Mouse (Mus musculus): ENCODE results near the gene Gm21976.

Gm21976 gene

GRCm38 (mm10) chr13:98298833-98299758 is 19.4 kb downstream of the Gm21976 start:
- peak in 1 of 2 experiments; percentile 12 for DNase-seq

GRCm38 (mm10) chr13:98305257-98305656 is 25.6 kb downstream of the Gm21976 start:
- DNase-seq: no peak

GRCm38 (mm10) chr13:98306393-98306792 is 26.7 kb downstream of the Gm21976 start:
- DNase-seq: no peak

GRCm38 (mm10) chr13:98306852-98307475 is 27.3 kb downstream of the Gm21976 start:
- DNase-seq: no peak

GRCm38 (mm10) chr13:98308004-98308403 is 28.3 kb downstream of the Gm21976 start:
- no peak for DNase-seq

GRCm38 (mm10) chr13:98308724-98309123 is 29.0 kb downstream of the Gm21976 start:
- no peak for DNase-seq

- no peak for DNase-seq
Observed at GRCm38 (mm10) chr13:98311597-98311996, 31.9 kb downstream of the Gm21976 start.

- no peak for DNase-seq
Observed at GRCm38 (mm10) chr13:98313631-98314030, 33.9 kb downstream of the Gm21976 start.

- no peak for DNase-seq
Observed at GRCm38 (mm10) chr13:98315124-98315523, 35.4 kb downstream of the Gm21976 start.

- no peak for DNase-seq
Observed at GRCm38 (mm10) chr13:98316140-98316479, 36.4 kb downstream of the Gm21976 start.

GRCm38 (mm10) chr13:98316480-98317245 is 37.0 kb downstream of the Gm21976 start, which contains the start of gene Btf3:
TSS of gene Btf3 (minus strand) at chr13:98317006.
- peak; percentile 84 to 85 for DNase-seq

- no peak for DNase-seq
Observed at GRCm38 (mm10) chr13:98317246-98317677, 37.6 kb downstream of the Gm21976 start.

- DNase-seq: no peak
Observed at GRCm38 (mm10) chr13:98317911-98318310, 38.2 kb downstream of the Gm21976 start.

GRCm38 (mm10) chr13:98325034-98325433 is 45.3 kb downstream of the Gm21976 start:
- DNase-seq: no peak

- no peak for DNase-seq
Observed at GRCm38 (mm10) chr13:98332106-98332505, 52.4 kb downstream of the Gm21976 start.

- DNase-seq: no peak
Observed at GRCm38 (mm10) chr13:98336205-98336604, 56.5 kb downstream of the Gm21976 start.

- DNase-seq: no peak
Observed at GRCm38 (mm10) chr13:98340506-98340905, 60.8 kb downstream of the Gm21976 start.

GRCm38 (mm10) chr13:98349491-98349890 is 69.8 kb downstream of the Gm21976 start:
- no peak for DNase-seq

- no peak for DNase-seq
Observed at GRCm38 (mm10) chr13:98351527-98351926, 71.8 kb downstream of the Gm21976 start.

GRCm38 (mm10) chr13:98352381-98352975 is 72.8 kb downstream of the Gm21976 start:
- no peak for DNase-seq

- no peak for DNase-seq
Observed at GRCm38 (mm10) chr13:98353709-98354089, 74.0 kb downstream of the Gm21976 start.

GRCm38 (mm10) chr13:98354090-98354801 is 74.6 kb downstream of the Gm21976 start, which contains the start of gene Foxd1:
TSS of gene Foxd1 (plus strand) at chr13:98354242.
- DNase-seq: peak in 1 of 2 experiments; percentile 7

Data from thymus, adult 18-20 months (tissue).